Mouse (Mus musculus): Measurements from ENCODE around the gene Lig3.

- TF ChIP-seq POLR2A (IDR thresholded peaks at IDR 0.05; ENCODE audit: insufficient read length, low read depth): no peak
- no peak for TF ChIP-seq TCF12 (IDR thresholded peaks at IDR 0.05; ENCODE audit: insufficient read depth, poor library complexity, severe bottlenecking)
- no peak for TF ChIP-seq POLR2AphosphoS2 (IDR thresholded peaks at IDR 0.05; ENCODE audit: insufficient read length, low read depth)
Observed at GRCm38 (mm10) chr11:82831008-82831893, 50.3 kb downstream of the Lig3 start.

All from myocyte (in vitro differentiated cells).